Mouse (Mus musculus) olfactory bulb, adult 2 months (tissue): Measurements from ENCODE around the gene Fblim1.

Experiments used
- CTCF ChIP-seq: fragments of 200-500 bp; IDR thresholded peaks from 2 replicates; pipeline ENCODE4 v1.5.1; 2012; ENCODE audit warnings: low read depth, mild to moderate bottlenecking, low read length, moderate library complexity; ENCODE audit not compliant: insufficient read depth
- POLR2A ChIP-seq: fragments of 200-500 bp; IDR thresholded peaks from 2 replicates; pipeline ENCODE4 v1.6.1; 2012; ENCODE audit warnings: mild to moderate bottlenecking, low read depth, low read length, moderate library complexity; ENCODE audit not compliant: insufficient read depth

DNA sequence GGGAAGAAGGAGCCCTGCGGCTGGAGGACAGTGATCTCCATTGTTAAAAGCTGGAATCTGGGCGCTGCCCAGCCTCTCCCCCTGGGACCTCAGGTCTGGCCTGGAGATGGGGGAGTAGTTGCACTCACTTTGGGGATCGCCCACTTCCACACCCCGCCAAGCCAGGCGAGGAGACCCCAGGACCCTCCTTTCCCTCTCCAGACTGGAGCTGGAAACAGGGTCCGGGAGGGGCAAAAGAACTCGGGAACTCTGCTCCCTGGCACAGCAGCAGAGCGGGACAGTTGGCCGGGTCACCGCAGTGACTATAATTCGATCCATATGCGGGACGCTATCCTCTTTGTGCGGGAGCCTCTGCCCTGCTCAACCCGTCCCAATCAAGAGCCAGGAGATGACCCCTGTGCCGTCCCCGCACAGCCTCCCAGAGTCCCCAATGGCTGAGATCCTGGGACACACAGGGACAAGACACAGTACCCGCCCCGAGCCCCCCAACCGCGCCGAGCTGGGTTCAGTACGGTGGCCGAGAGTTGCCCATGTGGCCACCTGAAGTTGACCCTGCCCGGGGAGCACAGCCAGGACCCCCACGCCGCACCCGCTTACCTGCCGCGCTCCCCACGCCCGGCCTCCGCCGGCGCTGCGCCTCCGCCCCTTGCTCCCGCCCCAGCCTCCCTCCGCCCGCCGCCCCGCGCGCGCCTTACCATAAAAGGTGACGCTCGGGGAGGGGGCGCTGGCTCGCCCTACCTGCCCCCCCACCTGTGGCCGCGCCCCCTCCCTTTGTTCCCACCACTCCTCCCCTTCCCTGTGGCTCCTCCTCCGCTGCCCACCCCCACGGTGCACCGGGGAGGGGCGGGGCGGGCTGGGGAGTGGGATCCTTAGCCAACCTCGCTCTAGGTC, 6.4 kb downstream of the Fblim1 start:
- TF ChIP-seq CTCF (no peak), POLR2A (no peak)
